Mouse (Mus musculus) bone marrow macrophage, adult 2 months (primary cell): ENCODE results near the gene Mrpl27.

ENCODE experiments used
- CTCF ChIP-seq: IDR thresholded peaks from 2 replicates; pipeline ENCODE4 v1.5.1; 2012; ENCODE audit warnings: low read depth, mild to moderate bottlenecking, low read length, moderate library complexity
- POLR2A ChIP-seq: IDR thresholded peaks from 2 replicates; pipeline ENCODE4 v1.6.1; 2012; ENCODE audit warnings: mild to moderate bottlenecking, low read depth, low read length, borderline replicate concordance

DNA sequence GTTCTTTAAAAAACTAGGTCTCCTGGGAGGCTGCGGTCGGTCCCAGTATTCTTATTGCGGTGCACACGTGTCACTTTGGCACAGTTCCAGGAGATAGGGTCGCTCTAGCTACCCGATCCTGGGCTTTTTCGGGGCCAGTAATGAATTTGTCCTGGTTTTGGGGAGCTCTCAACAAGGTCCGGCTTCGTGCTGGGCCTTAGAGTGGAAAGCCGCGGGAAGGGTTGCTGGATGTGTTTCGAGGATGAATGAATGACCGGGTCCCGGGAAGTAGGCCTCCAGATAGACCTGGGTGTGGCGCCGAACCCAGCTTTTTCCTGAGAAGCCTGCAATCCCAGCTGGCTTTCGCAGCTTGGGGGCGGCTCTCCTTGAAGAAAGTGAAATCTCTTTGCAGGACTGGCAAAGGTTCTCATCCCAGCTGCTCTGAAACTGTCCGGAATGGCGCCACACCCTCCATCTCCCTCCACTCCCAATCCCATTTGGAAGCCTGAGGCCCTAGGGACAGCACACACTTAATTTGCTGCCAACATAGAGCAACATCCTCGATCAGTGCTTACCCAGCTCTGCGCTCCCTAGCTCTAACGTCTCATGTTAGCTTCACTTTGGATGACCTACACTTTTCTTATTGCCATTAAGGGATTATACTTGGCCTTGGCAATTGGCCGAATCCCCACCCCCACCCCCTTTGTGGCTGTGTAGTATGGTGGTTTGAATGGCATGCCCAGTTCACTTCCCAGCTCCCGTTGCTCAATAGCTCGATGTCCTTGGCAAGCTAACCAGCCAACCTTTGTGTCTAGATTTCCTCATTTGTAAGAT is 23.2 kb upstream of the Mrpl27 start:
- no peak for TF ChIP-seq POLR2A
- no peak for TF ChIP-seq CTCF
